Mouse (Mus musculus) gastrocnemius, postnatal 4 days (tissue): ENCODE measurements around the gene Ipo7. TPM values are rescaled to one million over a fixed set of nuclear protein-coding genes. Genes with fewer than 3 reads are reported as not detected.

Experiments used
- DNase-seq, 2 experiments: peaks; one replicate each; pipeline ENCODE4 v3.0.0; 2021 to 2022; ENCODE audit warnings: low spot score in 2 of 2, mixed read lengths in 2 of 2
- total RNA-seq, 2 experiments: library from RNA; stranded (reverse); gene quantifications; 2 replicates each; pipeline ENCODE4 v1.2.3; 2021

Gene Ipo7
- total RNA-seq, 2 experiments from 2014 or later, result 88.4 to 88.6 TPM

GRCm38 (mm10) chr7:110100854-110101253 lies 82.8 kb downstream of the Ipo7 start:
- no peak for DNase-seq

GRCm38 (mm10) chr7:110101266-110101665 lies 83.2 kb downstream of the Ipo7 start:
- DNase-seq, result no peak

GRCm38 (mm10) chr7:110105041-110105440 lies 87.0 kb downstream of the Ipo7 start:
- DNase-seq, result no peak

Other genes starting within 250 kb of the Ipo7 start
- gene Nrip3, start 236.2 kb upstream of the Ipo7 start, total RNA-seq, result under 1 TPM; 0.10 to 0.15 TPM
- gene Scube2, start 152.6 kb upstream of the Ipo7 start, total RNA-seq, result 10 to 100 TPM; 16.1 to 19.3 TPM
- gene Dennd5a, start 57.8 kb upstream of the Ipo7 start, total RNA-seq, result 100 to 1,000 TPM; 113 to 127 TPM
- gene Tmem41b, start 31.3 kb upstream of the Ipo7 start, total RNA-seq, result 10 to 100 TPM; 41.3 to 46.5 TPM
- gene Zfp143, start 42.9 kb downstream of the Ipo7 start, total RNA-seq, result 10 to 100 TPM in 1 of 2 experiments, 1 to 10 TPM in 1; 6.8 to 10.1 TPM
- 10 to 100 TPM; 11.9 to 13.5 TPM for gene Wee1, start 103.8 kb downstream of the Ipo7 start, total RNA-seq
- gene Swap70, start 203.4 kb downstream of the Ipo7 start, total RNA-seq, result 10 to 100 TPM; 17.9 to 20.0 TPM